Mouse (Mus musculus): ENCODE data around the gene Ugt2a2. TPM values are rescaled to one million over a fixed set of nuclear protein-coding genes. Genes with fewer than 3 reads are reported as not detected.
"Not testable (repeated sequence)": the region's sequence is repeated elsewhere in the genome, so short reads cannot be mapped to it uniquely, and the experiment has no call there.

The Ugt2a2 gene
- polyA plus RNA-seq, 2 experiments, result not detected

DNA sequence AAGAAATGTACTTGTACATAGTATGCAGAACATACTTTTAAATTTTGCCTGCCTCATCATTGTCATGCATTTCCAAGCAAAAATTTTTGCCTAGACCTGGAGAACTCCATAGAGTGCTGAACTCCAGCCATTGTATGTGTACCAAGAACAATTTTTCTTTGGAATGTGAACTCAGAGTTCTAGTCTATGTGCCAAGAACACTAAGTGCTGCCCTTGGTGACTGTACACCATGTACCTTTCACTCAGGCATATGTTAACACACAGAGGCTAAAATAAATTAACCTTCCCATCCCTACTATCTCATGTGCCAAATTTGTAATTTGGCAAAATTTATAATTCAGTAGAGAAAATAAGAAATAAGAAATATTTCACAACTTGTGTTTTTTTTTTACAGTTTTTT lies 16.9 kb upstream of the Ugt2a2 start:
- Histone ChIP-seq H3K9me3 (ENCODE audit: control insufficient read depth, low read length) (no peaks in the 10 kb centered on the region), H3K9ac (ENCODE audit: low read depth, low read length, severe bottlenecking) (no peak overlapping the region), H3K27me3 (ENCODE audit: control insufficient read depth, insufficient read depth, low read length) (no peaks in the 10 kb centered on the region), H3K36me3 (ENCODE audit: control insufficient read depth, insufficient read depth, low read length) (no peaks in the 10 kb centered on the region), H3K4me2 (replicated peaks; ENCODE audit: low read depth, low read length, severe bottlenecking) (no peak overlapping the region), H3K27ac (replicated peaks; ENCODE audit: low read depth, low read length) (no peak overlapping the region), H3K4me1 (ENCODE audit: control insufficient read depth, insufficient read depth, low read length) (no peaks in the 10 kb centered on the region), H3K4me3 (replicated peaks; ENCODE audit: low read length) (no peak overlapping the region)
- TF ChIP-seq POLR2A (IDR thresholded peaks at IDR 0.05; ENCODE audit: borderline replicate concordance, extremely low read depth, insufficient read depth, insufficient read length), result no peak
- DNase-seq (ENCODE audit: low spot score) (no peak), ATAC-seq (ENCODE audit: low FRiP score, low read depth) (no peak)

DNA sequence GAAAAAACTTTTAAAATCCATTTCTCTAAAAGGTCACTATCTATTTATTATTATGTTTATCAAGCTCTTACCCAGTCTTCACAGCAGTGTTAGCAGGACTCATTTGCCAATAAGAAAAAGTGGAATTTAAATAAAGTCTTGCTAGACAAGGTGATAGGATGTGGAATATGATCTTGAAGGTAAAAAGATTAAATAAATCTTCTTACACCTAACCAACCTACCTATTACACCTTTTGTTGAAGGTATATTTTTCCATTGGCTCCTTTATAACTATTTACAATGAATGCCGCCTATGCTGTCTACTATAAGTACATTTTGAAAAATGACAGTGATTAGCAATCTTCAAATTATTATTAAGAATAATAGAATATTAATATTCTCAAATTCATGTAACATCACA lies 8.7 kb upstream of the Ugt2a2 start, which contains the start of gene Ugt2a1:
TSS of gene Ugt2a1 (minus strand) at position 101 of the 400 bp plus-strand sequence.
- Histone ChIP-seq H3K27me3 (ENCODE audit: control insufficient read depth, insufficient read depth, low read length) (no peaks in the 10 kb centered on the region), H3K36me3 (ENCODE audit: control insufficient read depth, insufficient read depth, low read length) (no peaks in the 10 kb centered on the region), H3K4me3 (replicated peaks; ENCODE audit: low read length) (no peak within 1 kb of the TSS), H3K9me3 (ENCODE audit: control insufficient read depth, low read length) (no peaks in the 10 kb centered on the region), H3K9ac (ENCODE audit: low read depth, low read length, severe bottlenecking) (no peak within 1 kb of the TSS), H3K27ac (replicated peaks; ENCODE audit: low read depth, low read length) (no peak within 1 kb of the TSS), H3K4me1 (ENCODE audit: control insufficient read depth, insufficient read depth, low read length) (no peaks in the 10 kb centered on the region), H3K4me2 (replicated peaks; ENCODE audit: low read depth, low read length, severe bottlenecking) (no peak within 1 kb of the TSS)
- TF ChIP-seq POLR2A (IDR thresholded peaks at IDR 0.05; ENCODE audit: borderline replicate concordance, extremely low read depth, insufficient read depth, insufficient read length), result no peak
- DNase-seq (ENCODE audit: low spot score) (no peak), ATAC-seq (ENCODE audit: low FRiP score, low read depth) (no peak)
- WGBS, result 77% methylated on average over 1 of the region's 1 CpGs

DNA sequence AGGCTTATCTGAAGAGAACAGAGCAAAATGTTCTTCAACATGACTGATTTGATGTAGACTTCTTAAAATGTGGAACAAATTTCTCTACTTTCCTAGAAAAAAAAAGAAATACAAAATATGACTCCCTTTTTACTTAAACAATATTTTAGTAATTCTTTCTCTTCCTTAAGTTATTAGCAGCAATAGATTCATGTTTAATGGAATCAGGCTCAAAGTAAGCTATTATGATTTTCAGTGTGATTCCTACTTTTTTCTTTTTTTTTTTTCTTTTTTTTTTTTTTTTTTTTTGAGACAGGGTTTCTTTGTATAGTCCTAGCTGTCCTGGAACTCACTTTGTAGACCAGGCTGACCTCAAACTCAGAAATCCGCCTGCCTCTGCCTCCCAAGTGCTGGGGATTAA lies 4.6 kb upstream of the Ugt2a2 start, which contains the start of gene Gm43638:
TSS of gene Gm43638 (minus strand) at position 101 of the 400 bp plus-strand sequence.
- not testable (repeated sequence) for ATAC-seq (ENCODE audit: low FRiP score, low read depth)

DNA sequence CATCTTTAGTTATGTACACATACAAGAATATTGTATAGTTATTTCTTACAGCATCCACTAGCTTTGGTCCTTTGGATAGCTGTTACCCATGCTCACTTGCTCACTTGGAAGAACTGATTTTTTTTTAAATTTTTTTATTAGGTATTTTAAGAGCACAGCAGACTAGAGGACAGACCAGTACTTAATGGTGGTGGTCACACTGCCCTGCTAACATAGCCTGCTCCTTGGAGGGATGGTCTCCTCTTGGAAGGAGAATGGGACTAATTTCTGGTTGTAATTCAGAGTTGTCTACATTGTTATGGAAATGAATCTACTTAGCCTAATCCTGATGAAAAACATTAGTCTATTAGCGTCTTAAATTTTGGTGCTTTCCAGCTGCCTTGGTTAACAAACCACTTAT lies 23.2 kb downstream of the Ugt2a2 start:
- ATAC-seq (ENCODE audit: low FRiP score, low read depth) (no peak), DNase-seq (ENCODE audit: low spot score) (no peak)
- H3K9me3 ChIP-seq (ENCODE audit: control insufficient read depth, low read length), result no peaks in the 10 kb centered on the region
- H3K4me1 ChIP-seq (ENCODE audit: control insufficient read depth, insufficient read depth, low read length), result no peaks in the 10 kb centered on the region
- no peak overlapping the region for H3K4me3 ChIP-seq (replicated peaks; ENCODE audit: low read length)
- no peak overlapping the region for H3K4me2 ChIP-seq (replicated peaks; ENCODE audit: low read depth, low read length, severe bottlenecking)
- no peak overlapping the region for H3K9ac ChIP-seq (ENCODE audit: low read depth, low read length, severe bottlenecking)
- H3K27me3 ChIP-seq (ENCODE audit: control insufficient read depth, insufficient read depth, low read length), result no peaks in the 10 kb centered on the region
- no peak for TF ChIP-seq POLR2A (IDR thresholded peaks at IDR 0.05; ENCODE audit: borderline replicate concordance, extremely low read depth, insufficient read depth, insufficient read length)
- H3K27ac ChIP-seq (replicated peaks; ENCODE audit: low read depth, low read length), result no peak overlapping the region
- H3K36me3 ChIP-seq (ENCODE audit: control insufficient read depth, insufficient read depth, low read length), result no peaks in the 10 kb centered on the region
- WGBS, result 60% methylated on average over 1 of the region's 1 CpGs

More for the DNA sequence above, 4.6 kb upstream of the Ugt2a2 start, which contains the start of gene Gm43638:
- DNase-seq (ENCODE audit: low spot score); H3K27me3 ChIP-seq (ENCODE audit: control insufficient read depth, insufficient read depth, low read length); H3K4me1 ChIP-seq (ENCODE audit: control insufficient read depth, insufficient read depth, low read length); H3K9ac ChIP-seq (ENCODE audit: low read depth, low read length, severe bottlenecking); H3K9me3 ChIP-seq (ENCODE audit: control insufficient read depth, low read length); H3K4me2 ChIP-seq (replicated peaks; ENCODE audit: low read depth, low read length, severe bottlenecking); H3K36me3 ChIP-seq (ENCODE audit: control insufficient read depth, insufficient read depth, low read length); H3K27ac ChIP-seq (replicated peaks; ENCODE audit: low read depth, low read length); H3K4me3 ChIP-seq (replicated peaks; ENCODE audit: low read length): not testable (repeated sequence)
- 76% methylated on average over 1 of the region's 1 CpGs for WGBS

DNA sequence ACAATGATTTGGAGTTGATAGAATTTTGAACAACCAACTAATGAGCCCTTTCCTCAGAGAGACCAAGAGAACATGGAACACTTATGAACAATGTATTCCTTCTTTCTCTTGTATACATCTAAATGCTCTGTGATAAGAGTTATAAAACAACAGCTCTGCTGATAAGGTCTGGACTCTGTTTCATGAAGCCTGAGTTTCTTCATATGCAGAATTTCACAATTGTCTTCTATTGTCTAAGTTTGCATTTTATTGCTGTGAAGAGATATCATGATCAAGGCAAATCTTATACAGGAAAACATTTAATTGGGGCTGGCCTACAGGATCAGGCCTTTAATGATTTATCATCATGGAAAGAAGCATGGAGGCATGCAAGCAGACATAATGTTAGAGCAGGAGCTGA lies 24.4 kb downstream of the Ugt2a2 start:
- Histone ChIP-seq H3K4me3 (replicated peaks; ENCODE audit: low read length) (no peak overlapping the region), H3K36me3 (ENCODE audit: control insufficient read depth, insufficient read depth, low read length) (no peaks in the 10 kb centered on the region), H3K4me2 (replicated peaks; ENCODE audit: low read depth, low read length, severe bottlenecking) (no peak overlapping the region), H3K9ac (ENCODE audit: low read depth, low read length, severe bottlenecking) (no peak overlapping the region), H3K9me3 (ENCODE audit: control insufficient read depth, low read length) (no peaks in the 10 kb centered on the region), H3K4me1 (ENCODE audit: control insufficient read depth, insufficient read depth, low read length) (no peaks in the 10 kb centered on the region), H3K27me3 (ENCODE audit: control insufficient read depth, insufficient read depth, low read length) (no peaks in the 10 kb centered on the region), H3K27ac (replicated peaks; ENCODE audit: low read depth, low read length) (no peak overlapping the region)
- TF ChIP-seq POLR2A (IDR thresholded peaks at IDR 0.05; ENCODE audit: borderline replicate concordance, extremely low read depth, insufficient read depth, insufficient read length), result no peak
- no peak for ATAC-seq (ENCODE audit: low FRiP score, low read depth)
- DNase-seq (ENCODE audit: low spot score), result no peak

DNA sequence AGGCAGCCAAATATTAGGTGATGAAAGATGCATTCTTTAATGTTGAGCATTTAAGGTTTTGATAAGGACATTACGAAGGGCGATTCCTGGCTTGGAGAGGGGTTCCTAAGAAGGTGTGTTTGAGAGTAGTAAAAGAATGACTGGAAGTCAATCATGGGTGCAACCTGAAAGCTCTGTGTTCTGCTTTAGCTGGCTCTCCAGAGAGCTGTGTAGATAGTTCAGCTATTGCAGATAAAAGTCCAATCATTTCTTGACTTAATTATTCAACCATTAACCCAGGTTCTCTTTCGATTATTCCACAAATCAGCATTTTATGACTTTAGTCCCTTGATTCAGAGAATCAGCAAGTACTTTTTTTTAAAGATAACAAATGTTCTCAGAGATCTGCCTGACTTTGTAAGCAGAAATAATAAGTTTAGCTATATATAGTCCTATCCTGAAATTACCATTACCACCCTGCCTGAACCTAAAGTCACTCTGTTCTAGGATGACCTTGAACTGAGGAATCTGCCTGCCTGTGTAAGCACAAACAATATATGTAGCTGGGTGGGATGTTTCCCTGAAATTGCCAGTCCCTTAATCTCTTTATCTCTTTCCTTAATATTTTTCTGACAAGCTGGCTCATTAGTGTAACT lies 25.7 kb downstream of the Ugt2a2 start:
- TF ChIP-seq POLR2A (IDR thresholded peaks at IDR 0.05; ENCODE audit: borderline replicate concordance, extremely low read depth, insufficient read depth, insufficient read length), result no peak
- Histone ChIP-seq H3K4me2 (replicated peaks; ENCODE audit: low read depth, low read length, severe bottlenecking) (no peak overlapping the region), H3K4me3 (replicated peaks; ENCODE audit: low read length) (no peak overlapping the region), H3K9me3 (ENCODE audit: control insufficient read depth, low read length) (no peaks in the 10 kb centered on the region), H3K27ac (replicated peaks; ENCODE audit: low read depth, low read length) (no peak overlapping the region), H3K36me3 (ENCODE audit: control insufficient read depth, insufficient read depth, low read length) (no peaks in the 10 kb centered on the region), H3K4me1 (ENCODE audit: control insufficient read depth, insufficient read depth, low read length) (no peaks in the 10 kb centered on the region), H3K27me3 (ENCODE audit: control insufficient read depth, insufficient read depth, low read length) (no peaks in the 10 kb centered on the region), H3K9ac (ENCODE audit: low read depth, low read length, severe bottlenecking) (no peak overlapping the region)
- no peak for ATAC-seq (ENCODE audit: low FRiP score, low read depth)
- WGBS, result 92% methylated on average over 3 of the region's 3 CpGs
- DNase-seq (ENCODE audit: low spot score), result no peak
